Mouse (Mus musculus): Measurements from ENCODE around the gene Ston2. TPM values are rescaled to one million over a fixed set of nuclear protein-coding genes. Genes with fewer than 3 reads are reported as not detected.
A peak's percentile ranks its signal among the peaks of the same experiment; 100 is the strongest.

Ston2 gene
- polyA plus RNA-seq, 1 experiment from 2014 or later, result 2.7 TPM

GRCm38 (mm10) chr12:91736221-91736980 is 51.8 kb downstream of the Ston2 start:
- H3K27ac ChIP-seq (ENCODE audit: low read depth, low read length), result no peak overlapping the region
- ATAC-seq, result no peak
- H3K4me1 ChIP-seq (replicated peaks; ENCODE audit: control insufficient read depth, insufficient read depth, low read length), result no peaks in the 10 kb centered on the region
- no peaks in the 10 kb centered on the region for H3K36me3 ChIP-seq (ENCODE audit: control insufficient read depth, insufficient read depth)
- no peak for TF ChIP-seq CTCF (IDR thresholded peaks at IDR 0.05; ENCODE audit: low read depth)
- no peak overlapping the region for H3K4me2 ChIP-seq (replicated peaks; ENCODE audit: low read depth)
- 85% methylated on average over 15 of the region's 15 CpGs for WGBS
- H3K4me3 ChIP-seq (ENCODE audit: low read depth, low read length), result no peak overlapping the region
- H3K27me3 ChIP-seq (replicated peaks; ENCODE audit: control insufficient read depth, insufficient read depth, low read length), result no peaks in the 10 kb centered on the region
- H3K9me3 ChIP-seq (ENCODE audit: control insufficient read depth), result no peaks in the 10 kb centered on the region
- no peak overlapping the region for H3K9ac ChIP-seq (ENCODE audit: low read depth, low read length)

DNA sequence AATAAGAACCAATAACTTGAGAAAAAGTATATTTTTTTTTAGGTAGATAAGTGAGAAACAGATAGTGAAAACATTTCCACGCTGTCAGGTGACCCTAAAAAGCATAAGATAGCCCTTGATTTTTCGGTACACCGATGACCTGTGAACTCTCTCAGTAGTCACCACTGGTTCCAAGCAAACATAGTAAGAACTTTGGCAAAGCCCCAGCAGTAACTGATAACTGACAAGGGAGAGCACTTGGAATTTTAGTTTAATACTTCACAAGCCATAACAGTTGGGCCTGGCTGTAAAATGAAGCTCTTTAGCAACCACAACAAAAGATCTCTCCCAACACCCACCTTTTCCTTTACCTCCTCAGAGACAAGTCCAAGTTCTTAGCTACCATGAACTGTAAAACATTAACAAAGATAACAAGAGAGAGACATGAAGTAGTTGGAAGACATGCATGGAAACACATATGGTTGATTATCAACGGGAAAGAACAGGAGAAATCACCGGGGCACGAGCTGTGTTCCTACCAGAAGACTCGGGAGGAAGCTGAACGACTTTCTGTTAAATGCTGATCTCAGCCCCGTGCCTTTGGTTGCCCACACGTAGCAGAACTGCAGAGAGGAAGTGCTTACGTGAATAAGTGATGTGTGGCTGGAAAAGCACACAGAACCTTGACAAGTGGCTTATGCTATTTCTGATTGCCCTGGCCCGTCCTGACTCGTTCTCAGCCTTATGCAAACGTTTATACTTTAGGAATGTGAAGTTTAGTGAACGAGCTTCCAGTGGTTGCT is 53.8 kb downstream of the Ston2 start:
- Histone ChIP-seq H3K27me3 (replicated peaks; ENCODE audit: control insufficient read depth, insufficient read depth, low read length) (no peaks in the 10 kb centered on the region), H3K9me3 (ENCODE audit: control insufficient read depth) (no peaks in the 10 kb centered on the region), H3K4me1 (replicated peaks; ENCODE audit: control insufficient read depth, insufficient read depth, low read length) (no peaks in the 10 kb centered on the region), H3K4me3 (ENCODE audit: low read depth, low read length) (no peak overlapping the region), H3K9ac (ENCODE audit: low read depth, low read length) (no peak overlapping the region), H3K4me2 (replicated peaks; ENCODE audit: low read depth) (peak overlapping the region; percentile 28; the same call in 1 of the 2 replicates), H3K27ac (ENCODE audit: low read depth, low read length) (peak overlapping the region; percentile 36; the same call in 1 of the 2 replicates), H3K36me3 (ENCODE audit: control insufficient read depth, insufficient read depth) (no peaks in the 10 kb centered on the region)
- 24% methylated on average over 15 of the region's 15 CpGs for WGBS
- ATAC-seq, result peak; percentile 52; the same call in 1 of the 2 replicates
- TF ChIP-seq CTCF (IDR thresholded peaks at IDR 0.05; ENCODE audit: low read depth), result no peak

DNA sequence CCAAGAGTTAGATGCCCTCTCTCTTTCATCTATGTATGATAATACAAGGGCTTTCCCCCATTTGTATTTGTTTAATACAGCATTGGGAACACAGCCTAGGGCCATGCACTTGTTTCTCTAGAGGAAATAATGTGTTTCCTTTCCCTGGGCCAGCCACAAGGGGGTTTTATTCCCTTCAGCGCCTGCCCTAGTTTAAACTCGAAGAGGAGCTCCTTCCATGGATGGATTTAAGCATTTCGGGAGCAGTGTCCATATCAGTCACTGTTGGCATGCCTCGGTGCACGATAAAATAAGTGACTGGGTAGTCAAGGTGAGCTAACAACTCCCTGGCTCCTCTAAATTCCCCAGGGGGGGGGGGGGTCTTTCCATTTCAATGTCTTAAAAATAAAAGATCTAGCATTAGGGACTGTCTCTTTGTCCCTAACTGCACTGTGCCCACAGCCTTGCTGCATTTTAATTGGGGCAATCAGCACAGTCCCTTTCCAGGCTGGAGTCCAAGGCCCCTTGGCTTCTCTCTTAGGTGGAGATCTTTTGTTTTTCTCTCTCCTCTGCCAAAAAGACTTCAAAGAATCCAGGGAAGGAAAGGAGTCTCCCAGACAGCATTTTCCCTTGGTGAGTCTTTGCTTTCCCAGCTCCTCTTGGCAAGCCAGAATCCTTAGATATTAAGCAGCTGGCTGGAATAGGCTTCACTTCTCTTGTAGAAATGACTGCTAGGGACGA is 55.3 kb downstream of the Ston2 start:
- no peak overlapping the region for H3K27ac ChIP-seq (ENCODE audit: low read depth, low read length)
- no peaks in the 10 kb centered on the region for H3K27me3 ChIP-seq (replicated peaks; ENCODE audit: control insufficient read depth, insufficient read depth, low read length)
- H3K4me3 ChIP-seq (ENCODE audit: low read depth, low read length), result no peak overlapping the region
- H3K9me3 ChIP-seq (ENCODE audit: control insufficient read depth), result no peaks in the 10 kb centered on the region
- peak; percentile 30 for TF ChIP-seq CTCF (IDR thresholded peaks at IDR 0.05; ENCODE audit: low read depth)
- no peak overlapping the region for H3K9ac ChIP-seq (ENCODE audit: low read depth, low read length)
- WGBS, result 84% methylated on average over 6 of the region's 6 CpGs
- ATAC-seq, result no peak
- no peaks in the 10 kb centered on the region for H3K4me1 ChIP-seq (replicated peaks; ENCODE audit: control insufficient read depth, insufficient read depth, low read length)
- H3K36me3 ChIP-seq (ENCODE audit: control insufficient read depth, insufficient read depth), result no peaks in the 10 kb centered on the region
- no peak overlapping the region for H3K4me2 ChIP-seq (replicated peaks; ENCODE audit: low read depth)

DNA sequence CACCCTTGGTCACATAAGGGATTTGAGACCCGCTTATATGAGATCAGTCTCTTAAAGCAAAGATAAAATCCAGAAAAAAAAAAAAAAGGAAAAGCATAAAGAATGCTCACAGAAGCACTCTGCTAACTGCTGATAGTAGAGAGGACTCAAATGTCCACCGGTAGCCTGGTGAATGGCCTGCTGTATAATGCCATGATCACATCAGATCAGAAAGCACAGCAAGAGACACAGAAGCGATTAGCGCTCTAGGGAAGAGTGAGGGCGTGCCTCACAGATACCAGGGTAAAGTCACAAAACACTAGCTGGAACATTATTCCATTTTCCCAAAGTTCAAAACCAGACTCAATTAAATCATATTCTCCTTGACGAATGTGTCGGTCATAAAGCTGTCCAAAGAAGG is 62.0 kb downstream of the Ston2 start:
- WGBS, result 75% methylated on average over 7 of the region's 7 CpGs
- no peaks in the 10 kb centered on the region for H3K9me3 ChIP-seq (ENCODE audit: control insufficient read depth)
- no peak overlapping the region for H3K4me3 ChIP-seq (ENCODE audit: low read depth, low read length)
- H3K27ac ChIP-seq (ENCODE audit: low read depth, low read length), result no peak overlapping the region
- H3K4me1 ChIP-seq (replicated peaks; ENCODE audit: control insufficient read depth, insufficient read depth, low read length), result no peaks in the 10 kb centered on the region
- ATAC-seq, result no peak
- no peak overlapping the region for H3K4me2 ChIP-seq (replicated peaks; ENCODE audit: low read depth)
- TF ChIP-seq CTCF (IDR thresholded peaks at IDR 0.05; ENCODE audit: low read depth), result no peak
- H3K9ac ChIP-seq (ENCODE audit: low read depth, low read length), result no peak overlapping the region
- H3K27me3 ChIP-seq (replicated peaks; ENCODE audit: control insufficient read depth, insufficient read depth, low read length), result no peaks in the 10 kb centered on the region
- no peaks in the 10 kb centered on the region for H3K36me3 ChIP-seq (ENCODE audit: control insufficient read depth, insufficient read depth)

GRCm38 (mm10) chr12:91723912-91724311 is 64.3 kb downstream of the Ston2 start:
- TF ChIP-seq CTCF (IDR thresholded peaks at IDR 0.05; ENCODE audit: low read depth), result no peak
- WGBS, result 80% methylated on average over 6 of the region's 6 CpGs
- Histone ChIP-seq H3K27me3 (replicated peaks; ENCODE audit: control insufficient read depth, insufficient read depth, low read length) (no peaks in the 10 kb centered on the region), H3K4me3 (ENCODE audit: low read depth, low read length) (no peak overlapping the region), H3K9ac (ENCODE audit: low read depth, low read length) (no peak overlapping the region), H3K9me3 (ENCODE audit: control insufficient read depth) (no peaks in the 10 kb centered on the region), H3K4me2 (replicated peaks; ENCODE audit: low read depth) (no peak overlapping the region), H3K36me3 (ENCODE audit: control insufficient read depth, insufficient read depth) (no peaks in the 10 kb centered on the region), H3K27ac (ENCODE audit: low read depth, low read length) (no peak overlapping the region), H3K4me1 (replicated peaks; ENCODE audit: control insufficient read depth, insufficient read depth, low read length) (no peaks in the 10 kb centered on the region)
- ATAC-seq, result no peak

DNA sequence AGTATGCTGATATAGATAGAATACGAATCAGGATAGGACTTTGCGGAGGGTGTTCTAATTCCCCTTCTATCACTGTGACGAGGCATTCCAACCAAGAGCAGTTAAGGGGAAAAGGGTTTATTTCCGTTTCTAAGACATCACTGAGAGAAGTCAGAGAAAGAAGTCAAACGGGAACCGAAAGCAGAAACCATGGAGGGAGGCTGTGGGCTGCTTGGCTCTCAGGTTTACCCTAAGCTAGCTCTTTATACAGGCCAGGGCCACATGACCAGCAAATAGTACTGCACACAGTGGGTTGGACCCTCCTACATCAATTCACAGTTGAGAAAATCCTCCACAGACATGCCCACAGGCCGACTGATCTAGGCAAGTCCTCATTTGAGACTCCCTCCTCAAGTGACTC is 69.1 kb downstream of the Ston2 start:
- TF ChIP-seq CTCF (IDR thresholded peaks at IDR 0.05; ENCODE audit: low read depth), result no peak
- Histone ChIP-seq H3K27me3 (replicated peaks; ENCODE audit: control insufficient read depth, insufficient read depth, low read length) (no peaks in the 10 kb centered on the region), H3K4me1 (replicated peaks; ENCODE audit: control insufficient read depth, insufficient read depth, low read length) (no peaks in the 10 kb centered on the region), H3K36me3 (ENCODE audit: control insufficient read depth, insufficient read depth) (no peaks in the 10 kb centered on the region), H3K27ac (ENCODE audit: low read depth, low read length) (no peak overlapping the region), H3K9ac (ENCODE audit: low read depth, low read length) (no peak overlapping the region), H3K4me3 (ENCODE audit: low read depth, low read length) (no peak overlapping the region), H3K9me3 (ENCODE audit: control insufficient read depth) (no peaks in the 10 kb centered on the region), H3K4me2 (replicated peaks; ENCODE audit: low read depth) (no peak overlapping the region)
- ATAC-seq, result no peak
- WGBS, result 89% methylated on average over 7 of the region's 7 CpGs

Data from intestine, postnatal 0 days (tissue).